Mouse (Mus musculus): Measurements from ENCODE around the gene Rpl38.
A peak's percentile ranks its signal among the peaks of the same experiment; 100 is the strongest.

Gene Rpl38

DNA sequence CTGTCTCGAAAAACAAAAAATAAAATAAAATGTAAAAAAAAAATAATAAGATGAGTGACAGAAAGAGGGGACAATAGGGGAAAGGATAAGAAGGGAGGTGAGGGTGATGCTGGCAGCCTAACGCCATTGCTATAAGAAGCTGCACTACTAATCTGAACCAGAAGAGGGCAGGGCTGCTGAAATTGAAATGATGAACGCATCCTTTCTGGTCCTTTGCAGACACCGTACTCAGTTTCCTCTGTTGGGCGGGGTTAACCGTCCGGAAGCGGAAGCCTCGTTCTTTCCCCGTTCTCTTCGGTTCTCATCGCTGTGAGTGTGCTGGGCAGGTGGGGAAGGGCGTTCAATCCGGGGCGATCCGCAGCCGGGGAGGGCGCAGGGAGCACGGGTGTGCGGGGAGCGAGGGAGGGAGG lies at the start of gene Rpl38:
Gene Rpl38, plus strand, starts transcription at position 224 of the 410 bp plus-strand sequence.
- DNase-seq, result peak; percentile 88

DNA sequence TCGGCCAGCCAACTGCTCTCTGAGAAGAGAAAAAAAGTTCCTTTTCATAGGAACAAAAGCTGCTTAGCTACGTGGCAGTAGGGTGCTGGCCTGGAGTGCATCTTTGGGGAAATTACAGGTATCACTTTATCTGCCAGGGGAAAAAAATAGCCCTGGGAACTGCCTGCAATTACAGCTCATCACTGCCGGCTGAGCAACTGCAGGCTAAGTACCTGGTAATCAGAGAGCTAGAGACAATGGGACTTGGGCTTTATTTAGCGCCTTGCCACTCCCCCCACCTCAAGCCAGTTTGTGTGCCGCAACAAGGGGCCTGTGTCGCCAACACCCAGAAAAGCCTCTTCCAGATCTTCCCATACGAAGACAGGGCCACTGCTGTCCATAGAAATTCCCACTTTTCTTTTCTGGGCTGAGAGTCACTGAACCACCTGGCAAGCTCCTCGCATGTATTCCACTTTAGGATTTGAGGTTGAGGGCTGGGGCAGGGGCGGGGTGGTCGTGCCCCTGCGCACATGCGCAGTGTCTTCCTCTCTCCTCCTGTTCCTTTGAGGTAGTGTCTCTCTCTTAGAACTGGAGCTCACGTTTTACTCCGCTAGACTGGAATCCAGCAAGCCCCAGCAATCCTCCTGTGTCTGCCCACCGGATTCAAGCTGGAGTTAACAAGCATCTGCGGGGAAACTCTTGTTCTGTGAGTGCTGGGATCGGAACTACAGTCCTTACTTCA lies 49.5 kb upstream of the Rpl38 start:
- DNase-seq, result no peak

DNA sequence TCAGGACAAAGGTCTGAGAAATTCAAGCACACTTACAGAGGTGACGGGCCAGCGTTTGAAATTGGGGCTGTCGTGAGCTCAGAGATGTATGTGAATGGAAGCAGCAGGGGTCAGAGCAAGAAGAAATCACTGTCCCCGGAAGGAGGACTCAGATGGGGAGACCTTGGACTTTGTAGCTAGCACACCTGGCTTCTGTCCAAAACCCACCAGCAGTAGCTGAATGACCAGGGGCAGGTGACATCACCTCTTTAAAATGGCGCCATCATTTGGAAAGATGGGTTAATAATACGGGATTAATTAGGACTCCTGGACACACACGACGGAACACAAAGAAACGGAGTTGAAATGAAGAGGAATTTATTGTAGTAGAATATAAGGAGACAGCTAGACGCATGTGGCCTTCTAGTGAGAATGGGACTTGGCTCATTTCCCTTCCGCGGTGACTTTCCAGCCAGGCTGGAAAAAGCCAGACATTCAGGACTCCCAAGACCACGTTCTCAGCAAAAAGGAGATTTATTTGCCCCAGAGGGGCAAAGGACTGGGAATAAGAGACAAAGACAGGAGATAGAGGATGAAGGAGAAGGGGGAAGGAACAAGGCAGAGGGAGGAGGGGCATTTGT lies 42.1 kb upstream of the Rpl38 start:
- DNase-seq, result no peak

DNA sequence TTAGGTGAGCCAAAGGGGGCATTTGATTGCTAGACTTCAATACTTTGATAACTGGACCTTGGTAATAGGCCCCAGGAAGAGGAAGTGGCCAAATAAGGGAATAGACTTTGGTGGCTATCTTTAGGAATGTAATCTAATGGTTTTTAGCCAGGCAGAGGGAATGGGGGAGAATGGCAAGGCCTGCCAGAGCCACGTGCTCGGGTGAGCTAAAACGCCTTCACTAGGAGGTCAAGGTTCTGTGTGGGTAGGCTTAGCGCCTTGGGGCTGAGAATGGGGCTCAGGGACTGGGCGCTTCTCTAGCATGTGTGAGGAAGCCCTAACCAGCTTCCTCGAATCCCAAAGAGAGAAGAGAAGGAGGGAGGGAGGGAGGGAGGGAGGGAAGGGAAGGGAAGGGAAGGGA lies 41.3 kb upstream of the Rpl38 start:
- no peak for DNase-seq

DNA sequence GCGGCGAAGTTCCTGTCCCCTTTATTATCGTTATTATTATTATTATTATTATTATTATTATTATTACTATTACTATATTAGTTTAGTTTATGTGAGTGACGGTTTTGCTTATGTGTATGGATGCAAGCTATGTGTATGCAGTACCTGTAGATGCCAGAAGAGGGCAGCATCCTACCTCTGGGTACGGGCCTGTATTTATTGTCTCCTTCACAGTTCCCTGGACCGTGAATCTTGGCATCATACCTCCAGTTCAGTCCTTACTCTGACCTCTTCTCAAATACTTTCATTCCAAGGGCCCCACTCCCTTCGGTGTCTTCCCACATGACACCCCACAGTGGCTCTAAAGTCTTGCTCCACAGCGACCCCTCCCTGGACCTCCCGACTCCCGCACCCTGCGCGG lies 40.3 kb upstream of the Rpl38 start:
- no peak for DNase-seq

DNA sequence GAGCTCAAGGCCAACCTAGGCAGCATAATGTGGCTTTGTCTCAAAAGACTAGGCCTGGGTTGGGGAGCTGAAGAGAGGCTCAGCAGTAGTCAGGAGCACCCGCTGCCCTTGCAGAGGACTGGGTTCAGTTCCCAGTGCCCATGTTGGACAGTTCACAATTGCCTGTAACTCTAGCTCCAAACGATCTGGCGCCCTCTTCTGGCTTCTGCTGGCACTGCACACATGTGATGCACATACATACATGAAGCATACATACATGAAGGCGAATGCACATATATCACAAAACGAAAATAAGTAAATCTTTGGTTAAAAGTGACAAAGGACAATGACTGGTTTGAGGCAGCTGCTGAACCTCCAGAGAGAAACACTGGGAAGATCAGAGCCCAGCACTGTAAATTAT lies 38.3 kb upstream of the Rpl38 start:
- no peak for DNase-seq

DNA sequence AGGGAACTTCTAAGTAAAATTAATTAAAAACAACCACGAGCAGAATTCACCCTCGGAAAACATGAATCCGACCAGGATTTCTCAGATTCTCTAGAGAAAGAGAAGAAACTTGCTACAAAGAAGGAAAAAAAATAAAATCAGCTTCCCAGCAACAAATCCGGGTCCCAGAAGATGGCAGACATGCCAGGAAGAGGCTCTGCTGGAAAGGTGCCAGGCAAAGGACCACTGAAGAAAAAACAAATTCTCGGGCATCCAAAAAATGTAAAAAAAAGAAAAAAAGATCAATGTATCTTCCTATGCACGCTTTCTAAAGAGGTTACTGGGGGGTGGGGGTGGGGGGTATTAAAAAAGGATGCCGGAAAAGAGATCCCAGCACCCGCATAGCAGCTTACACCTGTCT lies 36.1 kb upstream of the Rpl38 start:
- DNase-seq, result peak; percentile 39

DNA sequence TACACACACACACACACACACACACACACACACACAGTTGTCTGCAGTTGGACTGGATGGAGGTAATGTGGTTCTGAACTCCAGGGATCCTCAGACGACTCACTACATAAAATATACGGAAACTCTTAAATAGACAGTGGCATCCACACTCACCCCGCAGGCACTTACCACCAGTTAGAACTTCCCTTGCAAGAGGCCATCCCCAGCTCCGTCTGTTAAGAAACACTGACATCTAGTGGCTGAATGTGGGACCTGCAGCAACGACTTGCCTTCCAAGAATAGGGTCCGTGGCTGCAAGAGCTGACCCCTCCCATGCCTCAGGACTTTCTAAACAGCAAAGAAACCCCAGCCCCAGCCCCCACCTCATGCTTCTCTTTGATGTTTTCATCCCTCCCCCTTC lies 32.0 kb upstream of the Rpl38 start:
- DNase-seq, result peak; percentile 93

DNA sequence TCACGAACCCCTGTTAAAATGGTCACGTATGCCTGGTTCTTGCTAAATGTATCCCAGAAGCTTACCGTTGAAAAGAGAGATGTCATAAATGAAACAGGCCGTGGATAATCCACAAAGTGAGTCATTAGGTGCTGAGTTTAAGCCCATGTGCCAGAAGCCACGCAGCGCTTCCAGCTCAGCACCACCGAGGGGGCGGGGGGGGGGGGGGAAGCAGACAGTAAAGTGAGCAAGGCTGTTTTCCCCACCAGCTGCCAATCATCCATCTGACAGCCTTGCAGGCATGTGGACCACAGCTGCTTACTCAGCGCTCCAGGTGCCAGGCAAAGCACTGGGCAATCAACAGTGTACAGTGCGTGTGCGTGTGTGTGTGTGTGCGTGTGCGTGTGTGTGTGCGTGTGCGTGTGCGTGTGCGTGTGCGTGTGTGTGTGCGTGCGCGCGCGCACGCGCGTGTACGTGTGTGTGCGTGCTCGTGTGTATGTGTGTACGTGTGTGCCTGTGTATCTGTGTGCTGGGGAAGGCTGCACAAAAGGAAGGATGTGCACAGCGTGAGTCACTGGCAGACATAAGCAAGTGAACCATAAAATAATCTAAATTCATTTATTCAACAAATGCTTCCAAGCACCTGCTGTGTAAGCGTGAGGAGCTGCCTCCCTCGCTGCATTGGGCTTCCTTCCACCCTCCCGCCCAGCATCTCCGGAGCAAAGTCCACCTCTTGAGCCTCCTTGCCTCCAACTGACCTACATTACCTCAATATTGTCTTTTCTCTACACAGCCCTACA lies 31.4 kb upstream of the Rpl38 start:
- no peak for DNase-seq

DNA sequence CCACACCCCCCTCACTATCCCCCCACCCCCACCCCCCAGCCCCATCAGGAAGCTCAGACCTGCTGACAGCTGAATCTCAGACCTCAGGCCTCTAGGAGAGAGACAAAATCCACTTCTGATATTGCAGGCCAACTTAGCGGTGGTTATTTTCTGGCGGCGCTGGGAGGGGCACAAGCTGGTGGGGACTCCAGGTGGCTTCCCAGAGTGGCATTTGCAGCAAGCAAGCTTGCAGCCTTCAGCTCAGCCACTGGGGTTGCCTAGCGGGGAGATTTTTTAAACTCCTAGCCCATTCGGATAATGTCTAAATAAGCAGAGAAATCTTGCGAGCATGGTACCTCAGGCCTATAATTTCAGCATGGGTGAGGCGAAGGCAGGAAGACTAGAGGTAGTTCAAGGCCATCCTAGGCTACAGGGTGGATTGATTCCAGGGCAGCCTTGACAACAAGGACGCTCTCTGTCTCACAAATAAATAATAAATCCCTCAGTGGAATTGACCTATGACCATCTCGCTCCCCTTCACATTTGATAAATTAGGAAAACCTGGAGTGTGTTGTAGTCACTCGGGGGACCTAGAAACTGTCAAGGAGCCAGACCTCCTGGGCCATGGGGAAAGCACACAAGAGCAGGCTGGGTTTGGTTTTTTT lies 29.6 kb upstream of the Rpl38 start:
- DNase-seq, result no peak

DNA sequence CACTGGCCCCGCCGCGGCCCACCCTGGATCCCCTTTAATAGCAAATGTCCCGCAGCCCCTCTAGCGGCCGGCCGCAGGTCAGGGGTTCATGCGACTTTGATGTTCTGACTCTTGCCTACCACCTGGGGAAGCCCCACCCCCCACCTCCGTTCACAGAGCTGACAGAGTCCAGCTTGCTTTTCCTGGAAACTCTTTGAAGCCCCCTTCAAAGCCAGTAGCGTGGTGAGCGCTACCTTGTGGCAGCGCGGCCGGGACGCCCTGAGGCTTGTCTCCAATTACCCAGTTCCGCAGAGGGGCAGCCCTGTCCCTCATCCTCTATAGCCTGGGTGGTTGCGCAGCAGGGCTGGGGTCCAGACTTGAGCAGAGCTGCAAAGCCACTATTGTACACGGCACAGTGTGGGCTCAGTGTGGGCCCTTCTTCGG lies 28.6 kb upstream of the Rpl38 start:
- no peak for DNase-seq

DNA sequence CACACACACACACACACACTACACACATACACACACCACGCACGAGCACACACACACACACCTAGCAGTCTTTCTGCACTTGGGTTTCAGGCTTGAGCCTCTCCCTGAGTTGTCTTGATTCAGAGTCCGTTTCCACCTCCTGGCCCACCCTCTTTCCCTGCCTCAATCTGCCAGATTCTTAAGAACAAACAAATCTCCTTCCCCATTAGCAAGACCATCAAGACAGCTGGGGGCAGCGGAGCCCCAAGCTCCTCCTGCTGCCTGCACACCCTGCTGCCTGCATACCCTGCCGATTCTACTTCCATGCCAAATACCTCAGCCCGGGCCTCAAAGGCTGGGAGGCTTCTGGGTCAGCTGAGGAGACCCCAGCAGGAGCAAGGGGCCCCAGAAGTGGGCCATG lies 27.7 kb upstream of the Rpl38 start:
- no peak for DNase-seq

DNA sequence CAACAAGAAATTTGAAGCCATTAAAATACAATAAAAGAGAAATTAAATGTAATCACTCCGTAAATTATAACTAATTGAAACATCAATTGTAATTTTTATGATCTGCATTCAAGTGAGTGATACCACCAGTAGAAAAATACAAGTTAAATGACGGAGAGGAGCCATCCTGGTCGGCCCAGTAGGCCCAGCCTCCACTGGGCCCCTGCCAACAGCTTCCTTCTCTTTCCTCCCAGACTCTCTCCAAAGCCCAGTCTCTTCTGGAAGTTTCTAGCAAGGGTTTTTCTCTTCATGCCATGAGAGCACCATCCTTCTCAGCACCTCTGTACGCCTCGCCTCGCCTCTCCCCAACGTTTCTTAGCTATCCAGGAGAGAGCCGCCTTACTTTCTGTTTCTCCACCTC lies 27.2 kb upstream of the Rpl38 start:
- DNase-seq, result no peak

DNA sequence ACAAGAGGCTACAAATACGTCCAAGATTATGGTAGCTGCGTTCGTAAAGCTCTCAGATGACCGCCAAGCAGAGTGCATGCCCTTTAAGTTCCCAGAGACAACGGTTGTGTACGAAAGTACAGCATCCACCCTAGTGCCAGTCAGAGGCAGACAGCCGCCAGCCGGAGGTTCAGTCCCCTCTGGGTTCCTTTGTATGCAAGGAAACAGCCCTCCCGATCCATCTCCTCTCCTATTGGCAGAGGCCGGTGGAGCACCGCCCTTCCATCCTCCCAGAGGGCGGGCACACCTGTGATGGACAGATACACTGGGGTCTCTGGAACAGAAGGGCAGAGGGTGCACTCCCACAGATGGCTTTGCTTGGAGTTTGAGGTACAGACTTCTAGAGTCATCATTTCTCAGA lies 26.1 kb upstream of the Rpl38 start:
- no peak for DNase-seq

DNA sequence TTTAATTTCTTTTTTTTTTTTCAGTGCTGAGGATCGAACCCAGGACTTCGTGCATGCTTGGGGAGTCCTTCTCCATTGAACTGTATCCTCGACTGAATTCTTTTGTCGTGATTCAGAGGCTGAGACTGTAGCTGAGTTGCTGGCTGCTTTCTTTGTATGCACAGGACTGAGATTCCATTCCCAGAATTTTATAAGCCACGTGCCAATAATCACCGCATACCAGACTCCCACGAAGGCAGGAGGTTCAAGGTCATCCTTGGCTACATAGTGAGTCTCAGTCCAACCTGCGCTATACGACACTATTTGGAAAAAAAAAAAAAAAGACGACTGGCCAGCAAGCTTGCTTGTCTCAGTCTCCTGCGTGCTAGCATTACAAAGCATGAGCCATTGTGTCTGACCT lies 25.4 kb upstream of the Rpl38 start:
- no peak for DNase-seq

DNA sequence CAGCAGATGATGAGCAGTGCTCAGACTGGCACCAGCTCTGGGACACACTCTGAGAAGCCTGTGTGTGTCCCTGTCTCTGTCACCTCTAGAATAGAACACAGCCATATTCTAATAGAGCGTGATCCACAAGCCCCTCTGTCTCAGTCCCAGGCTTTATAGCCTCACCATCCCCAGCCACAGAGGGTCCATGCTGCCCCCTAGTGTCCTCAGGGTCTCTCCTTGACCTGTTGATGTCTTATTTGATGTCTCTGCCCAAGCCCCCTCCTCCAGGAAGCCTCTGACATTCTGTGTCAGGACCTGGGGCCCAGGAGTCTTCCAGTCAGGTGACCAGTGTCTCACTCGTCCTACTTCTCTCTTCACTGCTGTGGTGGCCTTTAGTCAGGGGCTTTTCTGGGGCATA lies 24.2 kb upstream of the Rpl38 start:
- DNase-seq, result no peak

DNA sequence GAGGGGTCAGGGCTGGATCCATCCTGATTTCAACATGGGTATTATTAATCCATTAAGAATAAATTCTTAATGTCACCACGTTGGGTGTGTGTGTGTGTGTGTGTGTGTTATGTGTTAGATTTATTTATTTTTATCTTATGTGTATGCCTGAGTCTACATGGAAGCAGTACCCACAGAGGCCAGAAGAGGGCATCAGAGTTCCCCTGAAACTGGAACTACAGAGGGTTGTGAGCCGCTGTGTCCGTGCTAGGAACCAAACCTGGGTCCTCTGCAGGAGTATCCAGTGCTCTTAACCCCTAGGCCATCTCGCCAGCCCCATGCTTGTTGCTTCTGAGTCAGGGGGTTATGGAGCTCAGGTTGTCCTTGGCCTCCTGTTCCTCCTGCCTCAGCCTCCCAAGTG lies 18.8 kb upstream of the Rpl38 start:
- DNase-seq, result no peak

DNA sequence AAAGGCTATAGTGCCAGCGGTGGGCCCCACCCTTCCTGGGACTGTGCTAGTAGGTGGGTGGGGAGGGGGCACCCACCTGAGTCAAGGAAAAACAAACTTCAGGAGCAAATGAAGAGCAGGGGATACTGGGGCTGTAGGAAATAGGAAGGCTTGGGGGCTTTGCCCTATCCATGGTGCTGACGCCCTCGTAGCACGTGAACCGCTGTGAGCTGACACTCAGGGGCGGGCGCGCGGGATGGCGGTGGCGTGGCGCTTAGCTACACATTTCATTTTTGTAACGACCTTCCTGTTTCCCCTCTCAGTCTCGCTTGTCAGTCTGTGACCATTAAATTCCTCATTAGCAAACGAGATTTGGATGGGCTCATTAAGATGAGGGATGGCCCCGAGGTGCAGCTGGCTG lies 15.8 kb upstream of the Rpl38 start:
- DNase-seq, result no peak

DNA sequence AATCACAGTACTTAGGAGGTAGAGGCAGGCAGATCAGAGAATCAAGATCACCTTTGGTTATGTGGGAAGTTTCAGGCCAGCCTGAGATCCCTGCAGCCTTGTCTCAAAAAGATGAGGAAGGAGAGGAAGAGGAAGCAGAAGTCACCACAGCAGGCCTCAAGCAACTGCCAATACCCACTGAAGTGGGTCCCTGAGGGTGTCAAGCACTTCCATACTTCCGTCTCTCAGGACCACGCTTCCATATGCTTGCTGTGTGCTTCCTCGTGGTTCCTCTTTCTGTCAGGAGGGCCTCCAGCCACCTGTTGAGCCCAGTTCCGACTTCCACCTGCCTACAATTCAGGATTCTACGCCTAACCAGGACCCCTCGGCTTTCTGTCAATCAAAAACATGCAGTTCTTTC lies 14.7 kb upstream of the Rpl38 start:
- DNase-seq, result no peak

DNA sequence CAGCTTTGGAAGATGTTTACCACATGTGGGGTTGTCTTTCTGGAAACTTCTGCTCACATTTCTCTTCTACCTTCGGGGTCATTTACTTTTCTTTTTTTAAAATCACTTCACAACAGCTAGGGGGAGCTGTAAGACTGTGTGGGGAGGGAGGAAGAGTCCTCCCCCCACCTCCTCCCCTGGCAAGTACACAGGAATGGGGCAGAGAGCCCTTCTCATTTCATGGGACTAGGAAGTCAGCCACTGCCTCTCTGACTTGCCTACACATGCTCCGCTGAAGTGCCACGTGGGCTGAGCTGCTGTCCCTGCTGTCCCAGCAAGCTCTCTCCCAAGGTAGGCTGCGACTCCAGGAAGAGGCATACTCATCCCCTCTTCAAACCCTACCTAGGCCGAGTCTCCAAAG lies 13.8 kb upstream of the Rpl38 start:
- no peak for DNase-seq

DNA sequence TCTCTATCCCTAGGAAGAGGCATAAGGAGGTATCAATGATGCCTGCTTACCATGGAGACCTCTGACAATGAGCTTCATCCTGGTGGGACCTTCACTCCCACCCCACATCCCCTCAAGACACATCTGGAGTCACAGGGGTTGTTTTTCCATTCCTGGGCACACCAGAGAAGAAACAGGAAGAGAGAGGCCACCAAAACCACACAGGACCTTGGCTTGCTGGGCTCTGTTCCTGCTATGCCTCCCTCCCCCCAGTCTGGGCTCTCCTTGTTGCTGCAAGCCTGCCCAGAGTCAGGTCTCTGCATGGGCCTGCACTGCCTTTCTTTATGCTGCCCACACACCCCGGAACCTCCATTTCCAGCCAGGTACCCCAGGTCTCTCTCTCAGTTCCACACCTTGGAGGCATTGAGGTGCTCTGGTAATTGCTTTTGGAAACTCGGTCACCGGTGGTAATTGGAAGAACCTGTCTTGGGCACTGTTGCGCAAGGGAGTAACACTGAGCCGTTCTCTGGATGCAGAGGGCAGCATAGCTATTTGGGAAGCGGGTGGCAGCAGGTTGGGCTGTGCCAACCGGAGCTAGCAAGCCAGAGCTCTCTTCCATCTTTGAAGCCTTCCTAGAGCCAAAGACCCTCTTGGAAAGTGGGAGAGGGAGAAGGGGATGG lies 12.8 kb upstream of the Rpl38 start:
- DNase-seq, result no peak

DNA sequence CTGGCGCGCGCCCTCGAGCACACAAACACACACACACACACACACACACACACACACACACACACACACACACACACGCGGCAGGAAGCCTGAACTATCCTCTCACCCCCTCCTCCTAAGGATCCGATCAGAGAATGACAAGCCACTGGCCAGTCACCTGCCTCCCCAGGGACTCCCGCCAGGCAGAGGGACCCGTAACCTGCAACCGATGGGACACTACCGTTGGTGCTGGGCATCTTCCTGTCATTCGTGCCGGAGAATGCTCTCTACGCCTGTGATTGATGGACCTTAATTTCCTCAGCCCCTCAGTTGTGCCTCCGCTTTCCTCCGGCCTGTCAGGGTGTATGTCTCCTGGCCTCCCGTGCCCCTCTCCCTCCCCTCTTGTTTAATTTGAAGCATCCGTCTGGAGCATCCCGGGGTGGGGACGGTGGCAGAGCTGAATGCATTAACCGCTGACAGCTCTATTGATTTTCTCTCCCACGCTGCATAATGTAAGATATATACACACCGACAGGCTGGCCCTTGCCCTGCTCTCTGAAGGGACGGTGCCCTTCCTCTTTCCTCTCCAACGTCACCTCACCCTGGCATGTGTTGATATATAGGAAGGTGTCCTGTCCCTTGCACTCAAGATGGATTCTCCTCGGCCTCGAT lies 11.2 kb upstream of the Rpl38 start:
- DNase-seq, result no peak

DNA sequence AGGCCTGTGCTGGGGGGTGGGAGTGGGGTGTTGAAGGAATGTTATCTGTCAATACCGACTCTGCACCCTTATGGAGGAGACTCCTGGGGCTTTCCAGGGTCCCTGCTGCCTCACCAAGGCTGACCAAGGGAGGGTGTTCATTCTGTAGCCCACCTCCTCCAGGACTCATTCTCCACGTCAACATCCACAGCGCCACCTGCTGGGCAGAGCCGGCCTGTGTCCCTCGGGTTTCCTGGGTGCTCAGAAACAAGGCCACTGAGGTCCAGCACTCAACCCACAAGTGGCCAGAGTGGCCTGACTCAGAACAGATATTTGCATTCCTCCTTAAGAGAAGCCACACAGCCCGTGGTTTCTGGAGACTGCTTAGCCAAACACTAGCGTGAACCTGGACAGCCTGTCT lies 10.6 kb upstream of the Rpl38 start:
- DNase-seq, result peak; percentile 91

Data from right cerebral cortex, postnatal 4 days (tissue).